Mouse (Mus musculus): ENCODE measurements at regions not wholly inside any gene's neighbourhood (a gene's known extent, or its start where the extent isn't known, plus 50 kb on each side); places are given as distances from the start of the nearest gene placed in this dataset.
A peak's percentile ranks its signal among the peaks of the same experiment; 100 is the strongest.
"Not testable (repeated sequence)": the region's sequence is repeated elsewhere in the genome, so short reads cannot be mapped to it uniquely, and the experiment has no call there.

DNA sequence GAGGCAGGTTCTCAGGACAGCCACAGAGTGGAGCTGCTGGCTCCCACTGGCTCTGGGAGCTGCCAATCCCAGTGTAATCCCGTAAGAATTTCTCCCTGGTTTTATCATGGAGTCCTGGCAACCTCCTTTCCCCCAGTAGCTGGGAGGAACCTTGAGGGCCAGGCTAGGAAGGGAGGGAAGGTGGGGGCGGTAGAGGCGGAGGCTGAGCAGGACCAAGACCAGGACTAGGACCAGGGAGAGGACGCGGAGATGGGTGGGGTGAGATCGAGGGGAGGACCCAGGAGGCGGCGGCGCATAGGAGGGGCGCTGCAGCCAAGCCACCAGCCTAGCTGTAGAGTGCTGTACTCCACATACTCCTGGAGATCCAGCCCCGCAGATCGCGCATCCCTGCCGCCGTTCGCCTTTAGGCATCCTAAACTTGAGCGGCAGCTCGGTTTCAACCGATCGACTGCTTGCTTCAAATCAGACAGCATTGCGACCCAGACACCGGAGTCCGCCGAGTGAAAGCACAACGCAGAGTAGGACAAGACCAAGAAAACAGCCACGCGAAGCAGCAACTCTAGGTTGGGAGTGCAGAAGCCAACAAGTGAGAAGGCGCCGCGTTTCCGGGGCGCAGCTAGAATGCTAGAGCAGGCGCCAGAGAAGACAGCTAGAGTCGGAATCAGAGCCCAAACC lies 534.1 kb downstream of the Sema5a start:
- H3K4me1 ChIP-seq (ENCODE audit: control insufficient read depth, insufficient read depth, low read length): not testable (repeated sequence)

DNA sequence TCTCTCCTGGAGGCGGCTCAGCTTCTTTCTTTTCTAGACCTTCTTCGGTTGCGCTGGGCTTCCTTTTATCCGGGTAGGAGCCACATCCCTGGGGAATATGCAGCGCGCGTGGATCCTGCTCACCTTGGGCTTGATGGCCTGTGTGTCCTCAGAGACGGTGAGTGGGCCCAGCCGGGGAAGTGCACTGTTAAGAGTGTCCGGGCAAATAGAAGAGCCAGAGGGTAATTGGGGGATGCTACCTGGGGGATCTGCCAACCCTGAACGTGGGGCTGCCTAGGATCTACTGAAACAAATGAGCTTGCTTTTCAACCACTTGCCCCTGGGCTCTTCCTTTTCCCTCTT lies 534.6 kb downstream of the Sema5a start:
- not testable (repeated sequence) for H3K27ac ChIP-seq (replicated peaks; ENCODE audit: insufficient read depth, low read depth, low read length); H3K36me3 ChIP-seq (ENCODE audit: control insufficient read depth, insufficient read depth, low read length); H3K4me1 ChIP-seq (ENCODE audit: control insufficient read depth, insufficient read depth, low read length); H3K79me2 ChIP-seq (ENCODE audit: control insufficient read depth, insufficient read depth, low read length); H3K27me3 ChIP-seq (ENCODE audit: control insufficient read depth, insufficient read depth, low read length); DNase-seq (ENCODE audit: extremely low read depth, low read depth, low spot score)
- peak overlapping the region; percentile 70 for H3K4me3 ChIP-seq (ENCODE audit: insufficient read depth, low read depth, low read length)
- WGBS: 5% methylated on average over 11 of the region's 11 CpGs
- H3K9ac ChIP-seq (ENCODE audit: low read depth, low read length): peak overlapping the region; percentile 61

More for the DNA sequence above, 534.1 kb downstream of the Sema5a start:
- peak overlapping the region; percentile 70 for H3K4me3 ChIP-seq (ENCODE audit: insufficient read depth, low read depth, low read length)
- peak; percentile 39 for DNase-seq (ENCODE audit: extremely low read depth, low read depth, low spot score)
- H3K36me3 ChIP-seq (ENCODE audit: control insufficient read depth, insufficient read depth, low read length); H3K27me3 ChIP-seq (ENCODE audit: control insufficient read depth, insufficient read depth, low read length); H3K27ac ChIP-seq (replicated peaks; ENCODE audit: insufficient read depth, low read depth, low read length); H3K79me2 ChIP-seq (ENCODE audit: control insufficient read depth, insufficient read depth, low read length): not testable (repeated sequence)
- WGBS: 2% methylated on average over 34 of the region's 34 CpGs
- H3K9ac ChIP-seq (ENCODE audit: low read depth, low read length): peak overlapping the region; percentile 61
- 0 out of 2 replicates have a peak, but pooled peaks have one; percentile 22 for TF ChIP-seq POLR2A (IDR thresholded peaks at IDR 0.05; ENCODE audit: extremely low read depth, insufficient read depth, low read length)

DNA sequence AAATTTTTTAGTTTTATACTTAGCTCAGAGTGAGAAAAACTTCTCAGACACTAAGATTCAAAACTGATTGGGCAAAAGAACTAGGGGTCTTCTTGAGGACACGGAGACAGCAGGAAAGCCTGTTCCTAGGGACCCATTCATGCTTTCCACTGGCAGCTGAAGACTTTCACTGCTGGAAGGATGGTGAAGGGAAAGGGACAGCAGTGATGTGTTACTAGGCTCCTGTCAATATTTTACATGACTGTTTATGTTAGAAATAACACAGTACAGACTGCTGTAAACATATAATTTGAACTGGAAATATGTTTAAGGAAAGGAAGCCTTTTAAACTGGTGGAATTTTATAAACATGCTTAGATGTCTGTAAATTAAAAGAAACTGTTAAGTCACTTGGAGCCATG lies 537.0 kb downstream of the Sema5a start:
- H3K79me2 ChIP-seq (ENCODE audit: control insufficient read depth, insufficient read depth, low read length); H3K9ac ChIP-seq (ENCODE audit: low read depth, low read length); H3K27me3 ChIP-seq (ENCODE audit: control insufficient read depth, insufficient read depth, low read length); H3K4me3 ChIP-seq (ENCODE audit: insufficient read depth, low read depth, low read length); H3K36me3 ChIP-seq (ENCODE audit: control insufficient read depth, insufficient read depth, low read length); H3K4me1 ChIP-seq (ENCODE audit: control insufficient read depth, insufficient read depth, low read length); H3K27ac ChIP-seq (replicated peaks; ENCODE audit: insufficient read depth, low read depth, low read length); DNase-seq (ENCODE audit: extremely low read depth, low read depth, low spot score): not testable (repeated sequence)
- WGBS: 71% methylated on average over 1 of the region's 1 CpGs

DNA sequence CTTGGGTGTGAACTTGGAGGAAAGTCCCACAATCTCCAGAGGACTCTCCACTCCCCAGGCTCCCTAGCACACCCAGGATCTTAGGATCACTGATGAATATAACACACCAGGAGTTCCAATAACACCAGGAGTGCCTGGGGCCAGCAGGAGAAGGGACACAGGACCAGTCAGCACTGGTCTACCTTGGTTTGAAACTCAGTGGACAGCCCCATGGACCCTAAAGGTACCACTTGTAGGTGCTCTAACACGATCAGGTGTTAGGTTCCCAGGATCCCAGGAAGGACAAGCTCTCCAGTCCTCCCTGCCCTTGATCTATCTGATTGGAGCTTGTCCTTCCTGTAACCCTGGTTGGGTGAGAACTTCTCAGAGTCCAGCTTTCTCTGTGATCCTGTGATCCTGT lies 554.6 kb downstream of the Sema5a start:
- no peak for DNase-seq (ENCODE audit: extremely low read depth, low read depth, low spot score)
- TF ChIP-seq POLR2A (IDR thresholded peaks at IDR 0.05; ENCODE audit: extremely low read depth, insufficient read depth, low read length): no peak
- TF ChIP-seq CTCF (IDR thresholded peaks at IDR 0.05; ENCODE audit: low read depth, low read length): no peak
- Histone ChIP-seq H3K4me3 (ENCODE audit: insufficient read depth, low read depth, low read length) (no peak overlapping the region), H3K27ac (replicated peaks; ENCODE audit: insufficient read depth, low read depth, low read length) (no peak overlapping the region), H3K9ac (ENCODE audit: low read depth, low read length) (no peak overlapping the region), H3K4me1 (ENCODE audit: control insufficient read depth, insufficient read depth, low read length) (no peaks in the 10 kb centered on the region), H3K36me3 (ENCODE audit: control insufficient read depth, insufficient read depth, low read length) (no peaks in the 10 kb centered on the region), H3K27me3 (ENCODE audit: control insufficient read depth, insufficient read depth, low read length) (no peaks in the 10 kb centered on the region), H3K79me2 (ENCODE audit: control insufficient read depth, insufficient read depth, low read length) (no peaks in the 10 kb centered on the region)
- 83% methylated on average over 1 of the region's 1 CpGs for WGBS

DNA sequence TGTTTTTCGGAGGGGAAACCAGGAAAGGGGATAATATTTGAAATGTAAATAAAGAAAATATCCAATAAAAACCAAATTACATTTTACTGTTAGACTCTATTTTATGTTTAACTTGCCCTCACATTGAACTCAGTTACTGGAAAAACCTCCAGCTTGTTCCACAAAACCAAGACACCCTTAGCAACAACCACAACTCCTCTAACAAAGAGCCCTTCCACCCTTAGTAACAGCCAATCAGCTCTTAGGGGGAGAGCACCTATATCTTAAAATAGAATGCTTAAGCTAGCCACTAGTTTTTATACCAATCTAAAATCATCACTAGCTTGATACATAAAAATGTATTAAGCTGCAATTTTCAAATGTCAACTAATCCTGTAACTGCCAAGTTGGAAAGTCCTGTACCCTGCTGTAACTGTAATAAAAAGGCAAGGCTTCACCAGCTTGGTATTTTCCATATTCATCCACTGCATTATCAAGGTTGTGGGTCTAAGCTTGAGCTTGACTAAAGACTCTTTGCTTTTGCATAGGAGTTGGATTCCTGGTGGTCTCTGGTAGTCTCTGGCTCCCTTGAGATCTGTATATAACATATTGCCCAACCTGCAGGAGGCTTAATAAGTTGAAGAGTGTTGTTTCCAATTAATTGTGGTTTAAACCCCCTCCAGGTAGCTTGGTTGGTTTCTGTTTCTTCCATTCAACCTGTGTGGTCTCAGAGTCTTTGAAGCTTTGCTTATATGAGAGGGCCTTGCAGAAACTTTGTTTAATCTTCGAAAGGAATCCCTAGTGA lies 566.4 kb downstream of the Sema5a start:
- Histone ChIP-seq H3K4me3 (ENCODE audit: insufficient read depth, low read depth, low read length) (no peak overlapping the region), H3K9ac (ENCODE audit: low read depth, low read length) (no peak overlapping the region), H3K27me3 (ENCODE audit: control insufficient read depth, insufficient read depth, low read length) (no peaks in the 10 kb centered on the region), H3K79me2 (ENCODE audit: control insufficient read depth, insufficient read depth, low read length) (no peaks in the 10 kb centered on the region), H3K36me3 (ENCODE audit: control insufficient read depth, insufficient read depth, low read length) (no peaks in the 10 kb centered on the region), H3K27ac (replicated peaks; ENCODE audit: insufficient read depth, low read depth, low read length) (no peak overlapping the region), H3K4me1 (ENCODE audit: control insufficient read depth, insufficient read depth, low read length) (no peaks in the 10 kb centered on the region)
- no peak for DNase-seq (ENCODE audit: extremely low read depth, low read depth, low spot score)
- no peak for TF ChIP-seq CTCF (IDR thresholded peaks at IDR 0.05; ENCODE audit: low read depth, low read length)
- TF ChIP-seq POLR2A (IDR thresholded peaks at IDR 0.05; ENCODE audit: extremely low read depth, insufficient read depth, low read length): no peak
- 63% methylated on average over 2 of the region's 2 CpGs for WGBS

DNA sequence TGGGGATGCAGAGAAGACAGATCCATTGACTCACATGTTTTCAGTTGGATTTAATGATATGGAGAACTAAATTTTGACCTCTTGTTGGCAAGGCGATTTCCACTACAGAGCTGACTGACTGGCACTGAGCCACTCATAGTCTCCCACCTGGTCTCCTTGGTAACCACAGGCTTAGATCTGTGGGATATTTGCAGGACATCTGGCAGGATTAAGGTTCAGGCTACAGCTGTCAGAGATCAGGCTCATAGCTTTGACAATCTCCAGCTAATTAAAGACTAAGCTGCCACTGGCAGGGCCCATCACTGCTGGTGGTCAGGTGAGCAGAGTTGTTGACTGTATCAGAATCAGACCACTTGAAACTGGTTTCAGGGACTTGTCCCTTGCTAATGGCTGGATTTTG lies 595.4 kb downstream of the Sema5a start:
- TF ChIP-seq POLR2A (IDR thresholded peaks at IDR 0.05; ENCODE audit: extremely low read depth, insufficient read depth, low read length) (no peak), CTCF (IDR thresholded peaks at IDR 0.05; ENCODE audit: low read depth, low read length) (no peak)
- 88% methylated on average over 1 of the region's 1 CpGs for whole genome bisulfite sequencing
- H3K27ac ChIP-seq (replicated peaks; ENCODE audit: insufficient read depth, low read depth, low read length): no peak overlapping the region

More for the DNA sequence above, 595.4 kb downstream of the Sema5a start:
- H3K36me3 ChIP-seq (ENCODE audit: control insufficient read depth, insufficient read depth, low read length): no peaks in the 10 kb centered on the region
- no peak overlapping the region for H3K9ac ChIP-seq (ENCODE audit: low read depth, low read length)
- no peaks in the 10 kb centered on the region for H3K27me3 ChIP-seq (ENCODE audit: control insufficient read depth, insufficient read depth, low read length)
- H3K4me3 ChIP-seq (ENCODE audit: insufficient read depth, low read depth, low read length): no peak overlapping the region
- no peaks in the 10 kb centered on the region for H3K4me1 ChIP-seq (ENCODE audit: control insufficient read depth, insufficient read depth, low read length)
- DNase-seq (ENCODE audit: extremely low read depth, low read depth, low spot score): no peak
- no peaks in the 10 kb centered on the region for H3K79me2 ChIP-seq (ENCODE audit: control insufficient read depth, insufficient read depth, low read length)

Data from liver, adult 2 months (tissue).